Mouse (Mus musculus) lung, postnatal 0 days (tissue): ENCODE data around the gene Thpo.

Experiments used
- CTCF ChIP-seq: IDR thresholded peaks from 2 replicates; pipeline ENCODE4 v1.5.1; 2016; ENCODE audit warnings: antibody characterized with exemption, mild to moderate bottlenecking
- EP300 ChIP-seq: IDR thresholded peaks from 2 replicates; pipeline ENCODE4 v1.6.1; 2016; ENCODE audit warnings: antibody characterized with exemption, mild to moderate bottlenecking, control low read depth

DNA sequence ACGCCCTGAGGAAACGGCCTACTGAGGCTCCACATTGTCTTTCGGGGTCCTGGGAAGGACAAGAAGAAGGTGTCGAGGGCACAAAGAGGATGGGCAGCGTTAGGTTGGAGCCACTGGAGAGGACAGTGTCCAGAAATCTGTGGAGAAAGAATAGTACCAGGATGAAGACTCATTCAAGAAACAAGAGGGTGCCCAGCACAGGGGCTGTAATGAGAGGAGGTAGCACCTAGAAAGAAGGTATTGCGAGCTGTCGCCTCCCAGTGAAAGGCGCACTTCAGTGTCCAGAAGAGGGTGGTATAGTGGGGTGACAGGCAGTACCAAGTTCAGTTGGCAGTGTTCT is 17.5 kb downstream of the Thpo start:
- TF ChIP-seq CTCF, result no peak; the same call in 1 of the 2 replicates
- TF ChIP-seq EP300, result no peak
